Mouse (Mus musculus): Measurements from ENCODE around the gene Hgd. TPM values are rescaled to one million over a fixed set of nuclear protein-coding genes. Genes with fewer than 3 reads are reported as not detected.

The Hgd gene
- polyA plus RNA-seq, 1 experiment from 2014 or later: 2.1 TPM

GRCm38 (mm10) chr16:37649068-37649467 lies 69.1 kb downstream of the Hgd start:
- no peak overlapping the region for H3K27ac ChIP-seq (ENCODE audit: low read length)
- H3K4me1 ChIP-seq (ENCODE audit: control insufficient read depth, insufficient read depth, low read length): peaks cover 12% of the 10 kb centered on the region
- H3K9ac ChIP-seq (ENCODE audit: low read length): no peak overlapping the region
- no peak overlapping the region for H3K4me2 ChIP-seq (ENCODE audit: low read depth, low read length)
- ATAC-seq (ENCODE audit: insufficient read depth, low FRiP score): no peak
- peaks cover 19% of the 10 kb centered on the region for H3K36me3 ChIP-seq (ENCODE audit: control insufficient read depth, insufficient read depth, low read length)
- no peak overlapping the region for H3K4me3 ChIP-seq (replicated peaks; ENCODE audit: low read length)
- 66% methylated on average over 5 of the region's 5 CpGs for WGBS
- H3K27me3 ChIP-seq (ENCODE audit: control insufficient read depth, insufficient read depth, low read length): no peaks in the 10 kb centered on the region
- H3K9me3 ChIP-seq (replicated peaks; ENCODE audit: control insufficient read depth, low read length): no peaks in the 10 kb centered on the region

GRCm38 (mm10) chr16:37651467-37651866 lies 71.5 kb downstream of the Hgd start:
- H3K9ac ChIP-seq (ENCODE audit: low read length): no peak overlapping the region
- H3K4me2 ChIP-seq (ENCODE audit: low read depth, low read length): no peak overlapping the region
- peaks cover 17% of the 10 kb centered on the region for H3K4me1 ChIP-seq (ENCODE audit: control insufficient read depth, insufficient read depth, low read length)
- H3K27ac ChIP-seq (ENCODE audit: low read length): no peak overlapping the region
- no peaks in the 10 kb centered on the region for H3K27me3 ChIP-seq (ENCODE audit: control insufficient read depth, insufficient read depth, low read length)
- peaks cover 14% of the 10 kb centered on the region for H3K36me3 ChIP-seq (ENCODE audit: control insufficient read depth, insufficient read depth, low read length)
- WGBS: 87% methylated on average over 5 of the region's 5 CpGs
- H3K9me3 ChIP-seq (replicated peaks; ENCODE audit: control insufficient read depth, low read length): no peaks in the 10 kb centered on the region
- no peak for ATAC-seq (ENCODE audit: insufficient read depth, low FRiP score)
- H3K4me3 ChIP-seq (replicated peaks; ENCODE audit: low read length): no peak overlapping the region

GRCm38 (mm10) chr16:37652654-37653053 lies 72.7 kb downstream of the Hgd start:
- H3K27me3 ChIP-seq (ENCODE audit: control insufficient read depth, insufficient read depth, low read length): no peaks in the 10 kb centered on the region
- WGBS: 76% methylated on average over 5 of the region's 5 CpGs
- ATAC-seq (ENCODE audit: insufficient read depth, low FRiP score): no peak
- H3K9ac ChIP-seq (ENCODE audit: low read length): no peak overlapping the region
- H3K4me3 ChIP-seq (replicated peaks; ENCODE audit: low read length): peak overlapping the region; percentile 64; the same call in 1 of the 2 replicates
- H3K9me3 ChIP-seq (replicated peaks; ENCODE audit: control insufficient read depth, low read length): no peaks in the 10 kb centered on the region
- peaks cover 5% of the 10 kb centered on the region; the same call in 1 of the 2 replicates for H3K36me3 ChIP-seq (ENCODE audit: control insufficient read depth, insufficient read depth, low read length)
- peak overlapping the region; percentile 73 for H3K4me2 ChIP-seq (ENCODE audit: low read depth, low read length)
- no peak overlapping the region for H3K27ac ChIP-seq (ENCODE audit: low read length)
- H3K4me1 ChIP-seq (ENCODE audit: control insufficient read depth, insufficient read depth, low read length): peaks cover 17% of the 10 kb centered on the region

GRCm38 (mm10) chr16:37653058-37653457 lies 73.1 kb downstream of the Hgd start:
- H3K4me1 ChIP-seq (ENCODE audit: control insufficient read depth, insufficient read depth, low read length): peaks cover 17% of the 10 kb centered on the region
- H3K27ac ChIP-seq (ENCODE audit: low read length): no peak overlapping the region
- no peak overlapping the region for H3K9ac ChIP-seq (ENCODE audit: low read length)
- 79% methylated on average over 1 of the region's 1 CpGs for WGBS
- H3K9me3 ChIP-seq (replicated peaks; ENCODE audit: control insufficient read depth, low read length): no peaks in the 10 kb centered on the region
- peaks cover 1% of the 10 kb centered on the region; the same call in 1 of the 2 replicates for H3K36me3 ChIP-seq (ENCODE audit: control insufficient read depth, insufficient read depth, low read length)
- no peaks in the 10 kb centered on the region for H3K27me3 ChIP-seq (ENCODE audit: control insufficient read depth, insufficient read depth, low read length)
- peak overlapping the region; percentile 64 for H3K4me3 ChIP-seq (replicated peaks; ENCODE audit: low read length)
- peak overlapping the region; percentile 73 for H3K4me2 ChIP-seq (ENCODE audit: low read depth, low read length)
- ATAC-seq (ENCODE audit: insufficient read depth, low FRiP score): no peak

GRCm38 (mm10) chr16:37653731-37654657 lies 74.0 kb downstream of the Hgd start, which contains the start of gene Ndufb4:
Gene Ndufb4 (minus strand): TSS chr16:37654453.
- Histone ChIP-seq H3K9ac (ENCODE audit: low read length) (peak within 1 kb of the TSS; percentile 95), H3K36me3 (ENCODE audit: control insufficient read depth, insufficient read depth, low read length) (no peaks in the 10 kb centered on the region), H3K4me2 (ENCODE audit: low read depth, low read length) (peak within 1 kb of the TSS; percentile 73), H3K4me1 (ENCODE audit: control insufficient read depth, insufficient read depth, low read length) (peaks cover 17% of the 10 kb centered on the region), H3K27ac (ENCODE audit: low read length) (peak within 1 kb of the TSS; percentile 89), H3K9me3 (replicated peaks; ENCODE audit: control insufficient read depth, low read length) (no peaks in the 10 kb centered on the region), H3K27me3 (ENCODE audit: control insufficient read depth, insufficient read depth, low read length) (no peaks in the 10 kb centered on the region), H3K4me3 (replicated peaks; ENCODE audit: low read length) (peak within 1 kb of the TSS; percentile 64)
- ATAC-seq (ENCODE audit: insufficient read depth, low FRiP score): peak; percentile 96
- under 1% methylated on average over 53 of the region's 58 CpGs for WGBS

- Histone ChIP-seq H3K4me1 (ENCODE audit: control insufficient read depth, insufficient read depth, low read length) (peaks cover 17% of the 10 kb centered on the region), H3K9ac (ENCODE audit: low read length) (no peak overlapping the region), H3K27ac (ENCODE audit: low read length) (peak overlapping the region; percentile 89), H3K4me3 (replicated peaks; ENCODE audit: low read length) (peak overlapping the region; percentile 35), H3K27me3 (ENCODE audit: control insufficient read depth, insufficient read depth, low read length) (no peaks in the 10 kb centered on the region), H3K4me2 (ENCODE audit: low read depth, low read length) (peak overlapping the region; percentile 58), H3K9me3 (replicated peaks; ENCODE audit: control insufficient read depth, low read length) (no peaks in the 10 kb centered on the region), H3K36me3 (ENCODE audit: control insufficient read depth, insufficient read depth, low read length) (no peaks in the 10 kb centered on the region)
- 59% methylated on average over 4 of the region's 4 CpGs for WGBS
- ATAC-seq (ENCODE audit: insufficient read depth, low FRiP score): no peak
These were observed 75.0 kb downstream of the Hgd start for GRCm38 (mm10) chr16:37654831-37655455.

GRCm38 (mm10) chr16:37655756-37656347 lies 75.9 kb downstream of the Hgd start:
- no peak overlapping the region for H3K9ac ChIP-seq (ENCODE audit: low read length)
- ATAC-seq (ENCODE audit: insufficient read depth, low FRiP score): no peak

GRCm38 (mm10) chr16:37656796-37657195 lies 76.8 kb downstream of the Hgd start:
- Histone ChIP-seq H3K4me1 (ENCODE audit: control insufficient read depth, insufficient read depth, low read length) (peaks cover 17% of the 10 kb centered on the region), H3K9me3 (replicated peaks; ENCODE audit: control insufficient read depth, low read length) (no peaks in the 10 kb centered on the region), H3K4me3 (replicated peaks; ENCODE audit: low read length) (no peak overlapping the region), H3K27me3 (ENCODE audit: control insufficient read depth, insufficient read depth, low read length) (no peaks in the 10 kb centered on the region), H3K4me2 (ENCODE audit: low read depth, low read length) (no peak overlapping the region), H3K9ac (ENCODE audit: low read length) (no peak overlapping the region), H3K27ac (ENCODE audit: low read length) (no peak overlapping the region), H3K36me3 (ENCODE audit: control insufficient read depth, insufficient read depth, low read length) (no peaks in the 10 kb centered on the region)
- 77% methylated on average over 7 of the region's 7 CpGs for WGBS
- ATAC-seq (ENCODE audit: insufficient read depth, low FRiP score): no peak

More at GRCm38 (mm10) chr16:37655756-37656347, 75.9 kb downstream of the Hgd start:
- no peak overlapping the region for H3K4me3 ChIP-seq (replicated peaks; ENCODE audit: low read length)
- peaks cover 17% of the 10 kb centered on the region for H3K4me1 ChIP-seq (ENCODE audit: control insufficient read depth, insufficient read depth, low read length)
- H3K4me2 ChIP-seq (ENCODE audit: low read depth, low read length): no peak overlapping the region
- H3K9me3 ChIP-seq (replicated peaks; ENCODE audit: control insufficient read depth, low read length): no peaks in the 10 kb centered on the region
- no peak overlapping the region for H3K27ac ChIP-seq (ENCODE audit: low read length)
- WGBS: 32% methylated on average over 4 of the region's 4 CpGs
- no peaks in the 10 kb centered on the region for H3K27me3 ChIP-seq (ENCODE audit: control insufficient read depth, insufficient read depth, low read length)
- H3K36me3 ChIP-seq (ENCODE audit: control insufficient read depth, insufficient read depth, low read length): no peaks in the 10 kb centered on the region
